Mouse (Mus musculus) MEL (cell line): ENCODE data around the gene V1rd19. TPM values are rescaled to one million over a fixed set of nuclear protein-coding genes. Genes with fewer than 3 reads are reported as not detected.
A peak's percentile ranks its signal among the peaks of the same experiment; 100 is the strongest.
"Not testable (repeated sequence)": the region's sequence is repeated elsewhere in the genome, so short reads cannot be mapped to it uniquely, and the experiment has no call there.

Experiments used
- DNase-seq: peaks from one replicate; pipeline ENCODE4 v3.0.0; 2011; ENCODE audit warnings: low read depth, low spot score
- H3K27ac ChIP-seq: 2 replicates; pipeline ENCODE4 v1.5.1; 2012; ENCODE audit warnings: low read depth, mild to moderate bottlenecking, control low read depth, low read length, moderate library complexity; ENCODE audit not compliant: control insufficient read depth
- H3K27me3 ChIP-seq, 2 experiments: fragments of 150-350 bp in 1 of 2; sonication (generic) in 1 of 2; 2 replicates each; pipeline ENCODE4 v1.6.1; 2012; ENCODE audit warnings: low read length in 2 of 2, mild to moderate bottlenecking in 2 of 2, improper control_type of control experiment in 1 of 2, moderate library complexity in 1 of 2; ENCODE audit not compliant: insufficient read depth in 2 of 2, control insufficient read depth in 1 of 2
- H3K36me3 ChIP-seq, 2 experiments: 2 replicates each; pipeline ENCODE4 v1.6.1; 2012 to 2014; ENCODE audit warnings: low read length in 2 of 2, improper control_type of control experiment in 1 of 2, inconsistent platforms in 1 of 2, mild to moderate bottlenecking in 1 of 2; ENCODE audit not compliant: insufficient read depth in 2 of 2, control insufficient read depth in 1 of 2
- H3K4me1 ChIP-seq, 2 experiments: fragments of 150-350 bp in 1 of 2; sonication (generic) in 1 of 2; 2 replicates each; pipeline ENCODE4 v1.6.1; 2012; ENCODE audit warnings: low read length in 2 of 2, improper control_type of control experiment in 1 of 2, mild to moderate bottlenecking in 1 of 2; ENCODE audit not compliant: insufficient read depth in 2 of 2, control insufficient read depth in 1 of 2
- H3K4me3 ChIP-seq, 2 experiments: fragments of 150-350 bp in 1 of 2; sonication (generic) in 1 of 2; 2 replicates each; pipeline ENCODE4 v1.5.1; 2012; ENCODE audit warnings: low read depth in 2 of 2, low read length in 2 of 2, mild to moderate bottlenecking in 2 of 2, moderate library complexity in 2 of 2, control low read depth in 1 of 2, improper control_type of control experiment in 1 of 2; ENCODE audit not compliant: control insufficient read depth in 1 of 2, insufficient read depth in 1 of 2
- H3K79me2 ChIP-seq: 2 replicates; pipeline ENCODE4 v1.6.1; 2012; ENCODE audit warnings: mild to moderate bottlenecking, low read length, moderate library complexity; ENCODE audit not compliant: control insufficient read depth, poor library complexity, insufficient read depth
- H3K9ac ChIP-seq: 2 replicates; pipeline ENCODE4 v1.6.1; 2012; ENCODE audit warnings: low read depth, mild to moderate bottlenecking, control low read depth, low read length, moderate library complexity; ENCODE audit not compliant: control insufficient read depth, poor library complexity, severe bottlenecking
- H3K9me3 ChIP-seq: fragments of 150-350 bp; sonication (generic); replicated peaks from 2 replicates; pipeline ENCODE4 v1.6.1; 2012; ENCODE audit warnings: mild to moderate bottlenecking, low read length, improper control_type of control experiment, moderate library complexity; ENCODE audit not compliant: insufficient read depth
- CHD2 ChIP-seq: IDR thresholded peaks from 2 replicates; pipeline ENCODE4 v1.6.1; 2011; ENCODE audit warnings: low read length, improper control_type of control experiment
- CTCF ChIP-seq, 3 experiments: IDR thresholded peaks in 2 of 3; conservative IDR thresholded peaks in 1 of 3; 2 replicates each; pipeline ENCODE4 v1.5.1; 2011 to 2012; ENCODE audit warnings: low read length in 3 of 3, low read depth in 2 of 3, mild to moderate bottlenecking in 2 of 3, improper control_type of control experiment in 1 of 3, inconsistent platforms in 1 of 3, mixed read lengths in 1 of 3, moderate library complexity in 1 of 3; ENCODE audit not compliant: control insufficient read depth in 1 of 3, insufficient read depth in 1 of 3, poor library complexity in 1 of 3, severe bottlenecking in 1 of 3
- ELF1 ChIP-seq: IDR thresholded peaks from 2 replicates; pipeline ENCODE4 v1.6.1; 2014; ENCODE audit warnings: low read depth, mild to moderate bottlenecking, inconsistent platforms, low read length, improper control_type of control experiment, moderate library complexity
- GABPA ChIP-seq: IDR thresholded peaks from 2 replicates; pipeline ENCODE4 v1.6.1; 2012; ENCODE audit warnings: low read depth, mild to moderate bottlenecking, inconsistent platforms, low read length, improper control_type of control experiment, moderate library complexity
- KAT2A ChIP-seq: conservative IDR thresholded peaks from 2 replicates; pipeline ENCODE4 v1.6.1; 2012; ENCODE audit warnings: low read depth, low read length, improper control_type of control experiment, inconsistent platforms
- NELFE ChIP-seq: IDR thresholded peaks from 2 replicates; pipeline ENCODE4 v1.6.1; 2011; ENCODE audit warnings: low read depth, low read length, improper control_type of control experiment
- NRF1 ChIP-seq: IDR thresholded peaks from 2 replicates; pipeline ENCODE4 v1.6.1; 2014; ENCODE audit warnings: low read depth, mild to moderate bottlenecking, inconsistent platforms, low read length, improper control_type of control experiment, moderate library complexity; ENCODE audit not compliant: poor library complexity, insufficient read depth, severe bottlenecking
- POLR2A ChIP-seq, 2 experiments: IDR thresholded peaks; 2 replicates each; pipeline ENCODE4 v1.6.1; 2011 to 2012; ENCODE audit warnings: low read length in 2 of 2, mild to moderate bottlenecking in 2 of 2, control low read depth in 1 of 2, improper control_type of control experiment in 1 of 2, low read depth in 1 of 2, moderate library complexity in 1 of 2; ENCODE audit not compliant: control insufficient read depth in 1 of 2, insufficient read depth in 1 of 2, poor library complexity in 1 of 2
- RAD21 ChIP-seq: IDR thresholded peaks from 2 replicates; pipeline ENCODE4 v1.6.1; 2011; ENCODE audit warnings: mild to moderate bottlenecking, low read depth, low read length, improper control_type of control experiment
- SIN3A ChIP-seq: IDR thresholded peaks from 2 replicates; pipeline ENCODE4 v1.6.1; 2012; ENCODE audit warnings: low read length, improper control_type of control experiment, inconsistent platforms
- SMC3 ChIP-seq: IDR thresholded peaks from 2 replicates; pipeline ENCODE4 v1.6.1; 2011; ENCODE audit warnings: low read depth, low read length, improper control_type of control experiment
- USF1 ChIP-seq: IDR thresholded peaks from 2 replicates; pipeline ENCODE4 v1.6.1; 2014; ENCODE audit warnings: low read depth, mild to moderate bottlenecking, inconsistent platforms, low read length, improper control_type of control experiment, moderate library complexity
- ZC3H11A ChIP-seq: IDR thresholded peaks from 2 replicates; pipeline ENCODE4 v1.6.1; 2012; ENCODE audit warnings: low read depth, mild to moderate bottlenecking, inconsistent platforms, low read length, improper control_type of control experiment
- ZKSCAN1 ChIP-seq: IDR thresholded peaks from 2 replicates; pipeline ENCODE4 v1.6.1; 2012; ENCODE audit warnings: low read depth, mild to moderate bottlenecking, inconsistent platforms, low read length, improper control_type of control experiment, moderate library complexity
- polyA plus RNA-seq, 2 experiments: library from polyadenylated mRNA; stranded (reverse) in 1 of 2; unstranded in 1 of 2; fragments of >175 nt in 1 of 2; fragments of >200 nt in 1 of 2; gene quantifications; 2 replicates each; pipeline versions ENCODE4 v1.2.1 to v1.2.4; 2012; ENCODE audit warnings: low replicate concordance in 2 of 2, low read depth in 1 of 2; ENCODE audit not compliant: insufficient read length in 2 of 2, insufficient read depth in 1 of 2, missing spikeins in 1 of 2
- total RNA-seq: library from RNA; depleted of rRNA; stranded (reverse); fragments of 300-350 nt; gene quantifications from 2 replicates; pipeline ENCODE4 v1.2.3, GENCODE M21; 2012; rRNA removed

V1rd19 gene
- total RNA-seq: not detected in 2 replicates
- not detected for polyA plus RNA-seq

DNA sequence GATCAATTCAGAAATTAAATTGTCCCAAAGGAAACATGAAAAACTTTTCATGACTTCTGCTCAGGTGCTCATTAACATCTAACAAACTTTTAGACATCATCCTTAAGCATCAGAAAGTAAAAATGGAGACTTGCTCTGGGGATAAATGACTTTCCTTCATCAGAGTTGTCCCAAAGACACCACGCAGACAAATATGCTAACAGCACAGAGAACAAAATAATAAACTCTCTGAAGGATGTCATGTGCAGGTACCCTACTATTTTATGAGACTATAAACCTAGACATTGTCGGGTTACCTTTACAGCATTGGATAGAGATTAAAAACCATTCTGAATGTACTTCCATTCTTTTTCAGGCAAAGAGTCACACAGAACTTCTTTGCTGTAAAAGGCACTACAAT lies at the start of gene V1rd19:
Gene V1rd19, plus strand, starts transcription at position 301 of the 400 bp plus-strand sequence.
- no peak within 1 kb of the TSS for H3K4me3 ChIP-seq
- H3K27ac ChIP-seq: no peak within 1 kb of the TSS
- H3K27me3 ChIP-seq: no peaks in the 10 kb centered on the region
- no peaks in the 10 kb centered on the region for H3K36me3 ChIP-seq
- TF ChIP-seq ZKSCAN1 (no peak), NRF1 (no peak), USF1 (no peak), KAT2A (no peak), NELFE (no peak), SIN3A (no peak), CHD2 (no peak), ELF1 (no peak), ZC3H11A (no peak), POLR2A (IDR thresholded peaks at IDR 0.05; ENCODE audit: control insufficient read depth in 1 of 2, insufficient read depth in 1 of 2, low read depth in 1 of 2, low read length in 2 of 2, poor library complexity in 1 of 2) (no peak), GABPA (no peak)
- H3K79me2 ChIP-seq: no peaks in the 10 kb centered on the region
- no peaks in the 10 kb centered on the region for H3K9me3 ChIP-seq
- DNase-seq: no peak
- no peak within 1 kb of the TSS for H3K9ac ChIP-seq
- no peaks in the 10 kb centered on the region for H3K4me1 ChIP-seq

DNA sequence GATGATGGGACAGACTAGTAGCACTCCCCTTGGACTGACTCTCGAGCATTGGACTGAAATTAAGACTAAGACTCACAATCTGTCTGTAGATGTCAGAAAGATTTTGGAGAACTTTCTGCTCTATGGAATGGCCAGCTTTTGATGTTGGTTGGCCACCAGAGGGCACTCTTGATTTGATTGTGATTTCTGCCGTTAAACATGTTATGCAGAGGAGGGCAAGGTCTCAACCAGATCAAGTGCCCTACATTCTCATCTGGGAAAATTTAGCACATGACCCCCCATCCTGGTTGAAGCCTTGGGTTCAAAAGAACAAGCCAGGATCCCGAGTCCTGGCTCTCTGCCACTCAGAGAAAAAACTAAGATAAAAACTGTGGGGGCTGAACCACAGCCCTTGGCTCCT lies 33.4 kb upstream of the V1rd19 start:
- H3K36me3 ChIP-seq, H3K79me2 ChIP-seq, H3K27ac ChIP-seq, H3K9me3 ChIP-seq, H3K4me3 ChIP-seq, H3K27me3 ChIP-seq, H3K9ac ChIP-seq, H3K4me1 ChIP-seq: not testable (repeated sequence)
- TF ChIP-seq SMC3 (peak; percentile 39), CTCF (IDR thresholded peaks at IDR 0.05 in 2 of 3, conservative IDR thresholded peaks at IDR 0.05 in 1 of 3; ENCODE audit: control insufficient read depth in 1 of 3, insufficient read depth in 1 of 3, low read depth in 2 of 3, low read length in 3 of 3, poor library complexity in 1 of 3, severe bottlenecking in 1 of 3) (peak in 2 of 3 experiments; percentile 19 to 39; a peak in 3 of 6 replicates), RAD21 (peak; percentile 41)
- peak; percentile 15 for DNase-seq

DNA sequence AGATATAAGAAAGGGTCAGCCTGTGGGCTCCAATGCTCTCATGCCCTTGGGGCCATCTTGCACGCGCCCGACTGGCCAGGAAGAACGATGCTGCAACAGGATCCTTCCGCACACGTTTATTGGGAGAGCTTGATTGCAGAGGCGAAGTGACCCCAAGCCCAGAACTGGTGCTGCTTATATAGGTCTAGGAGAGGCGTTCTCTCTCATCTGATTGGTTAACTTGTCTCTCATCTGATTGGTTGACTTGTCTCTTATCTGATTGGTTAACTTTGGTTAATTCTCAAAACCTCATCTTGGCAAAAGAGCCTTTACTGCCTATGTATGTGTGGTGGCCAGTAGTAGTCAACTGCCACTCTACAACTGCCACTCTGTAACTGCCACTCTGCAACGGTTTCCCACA lies 27.2 kb upstream of the V1rd19 start, which contains the start of gene Vmn1r181:
Gene Vmn1r181, plus strand, starts transcription at position 301 of the 400 bp plus-strand sequence.
- H3K4me1 ChIP-seq, H3K36me3 ChIP-seq, H3K79me2 ChIP-seq, DNase-seq, H3K9ac ChIP-seq, H3K27me3 ChIP-seq, H3K4me3 ChIP-seq, H3K27ac ChIP-seq, H3K9me3 ChIP-seq: not testable (repeated sequence)
